In genomic region chr10:69568976-69569375, GRCm38 (mm10) we compare ENCODE assay signal across 14 mouse cellular contexts.
"Had no signal": no experiment of that assay in that cellular context is flagged by ENCODE, and none has a peak within 500 bp of the region (broad histone marks: within the 10 kb centered on the region; RNA-seq: fewer than 3 reads in every experiment).

No protein-coding gene starts in this region.

- H3K9me3 ChIP-seq: liver, embryonic 13.5 days; neural tube, embryonic 12.5 days had no signal

- H3K36me3 ChIP-seq: liver, embryonic 13.5 days; neural tube, embryonic 12.5 days had no signal

- H3K4me3 ChIP-seq: left cerebral cortex, adult 2 months; liver, embryonic 13.5 days; neural tube, embryonic 12.5 days had no signal

- H3K4me2 ChIP-seq: liver, embryonic 13.5 days; midbrain, embryonic 11.5 days; neural tube, embryonic 12.5 days had no signal

- DNase-seq: kidney, postnatal 10 days; kidney, postnatal 36 days; layer of hippocampus, postnatal 36 days; liver, embryonic 13.5 days; lung, adult 2 months; lung, postnatal 14 days; lung, postnatal 4 days; midbrain, embryonic 14.5 days; retina, postnatal 1 day; thymus, adult 18-20 months; thymus, postnatal 36 days had no signal

- H3K9ac ChIP-seq: liver, embryonic 13.5 days; neural tube, embryonic 12.5 days had no signal

- H3K27ac ChIP-seq: liver, embryonic 13.5 days; neural tube, embryonic 12.5 days had no signal

- H3K4me1 ChIP-seq: liver, embryonic 13.5 days had no signal
